Mouse (Mus musculus) lung, postnatal 0 days (tissue): ENCODE measurements around the gene Nedd8.

Source experiments
- CTCF ChIP-seq: IDR thresholded peaks from 2 replicates; pipeline ENCODE4 v1.5.1; 2016; ENCODE audit warnings: antibody characterized with exemption, mild to moderate bottlenecking
- EP300 ChIP-seq: IDR thresholded peaks from 2 replicates; pipeline ENCODE4 v1.6.1; 2016; ENCODE audit warnings: antibody characterized with exemption, mild to moderate bottlenecking, control low read depth

- TF ChIP-seq CTCF (peak; percentile 53), EP300 (no peak)
Observed at GRCm38 (mm10) chr14:55617822-55618221, 54.1 kb downstream of the Nedd8 start, which contains the start of gene Rec8.
